Mouse (Mus musculus): ENCODE data around the gene Gm8453.
"Not testable (repeated sequence)": the region's sequence is repeated elsewhere in the genome, so short reads cannot be mapped to it uniquely, and the experiment has no call there.

Gene Gm8453

GRCm38 (mm10) chr7:22229384-22229783 is at the start of gene Gm8453:
Gene Gm8453, minus strand, starts transcription at chr7:22229484.
- DNase-seq, result not testable (repeated sequence)

- not testable (repeated sequence) for DNase-seq
Measured at GRCm38 (mm10) chr7:22201164-22201563, 28.1 kb downstream of the Gm8453 start, which contains the start of gene Gm8653. Gene Gm8653, minus strand, starts transcription at chr7:22201264.

- DNase-seq, result not testable (repeated sequence)
Measured at GRCm38 (mm10) chr7:22189077-22189476, 40.2 kb downstream of the Gm8453 start, which contains the start of gene Vmn1r143. Gene Vmn1r143, plus strand, starts transcription at chr7:22189377.

Data from right cerebral cortex, postnatal 14 days (tissue).